Mouse (Mus musculus): ENCODE data around the gene Zfp940.
"Not testable (repeated sequence)": the region's sequence is repeated elsewhere in the genome, so short reads cannot be mapped to it uniquely, and the experiment has no call there.

Gene Zfp940

DNA sequence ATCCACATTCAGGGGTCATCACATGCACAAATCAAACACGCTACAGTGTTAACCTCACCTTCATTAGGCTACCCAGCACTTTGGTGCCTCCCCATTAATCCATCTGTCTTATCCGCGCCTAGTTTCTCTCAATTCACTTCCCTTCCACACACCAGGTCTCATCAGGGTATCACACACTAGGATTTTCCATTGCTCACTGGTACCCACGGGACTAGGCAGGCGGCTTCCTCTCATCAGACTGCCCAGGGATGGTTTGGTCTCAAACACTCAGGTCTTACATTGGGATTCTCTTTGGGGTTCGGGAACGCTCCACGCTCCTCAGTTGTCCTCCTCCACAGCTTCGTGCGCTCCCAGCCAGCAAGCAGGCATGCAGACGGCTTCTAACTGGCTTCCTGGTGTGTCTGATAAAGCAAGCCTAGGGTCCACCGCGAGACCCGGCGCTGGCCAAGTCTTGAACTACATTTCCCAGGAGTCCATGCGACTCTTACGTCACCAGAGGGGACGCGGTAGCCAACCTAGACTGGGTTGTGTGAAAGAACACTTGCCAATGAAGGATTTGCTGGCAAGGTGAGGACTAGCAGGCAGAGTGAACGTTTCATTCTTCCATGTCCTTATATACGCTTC, at the start of gene Zfp940:
TSS of gene Zfp940 (minus strand) at position 451 of the 624 bp plus-strand sequence.
- peak; percentile 90 for DNase-seq

DNA sequence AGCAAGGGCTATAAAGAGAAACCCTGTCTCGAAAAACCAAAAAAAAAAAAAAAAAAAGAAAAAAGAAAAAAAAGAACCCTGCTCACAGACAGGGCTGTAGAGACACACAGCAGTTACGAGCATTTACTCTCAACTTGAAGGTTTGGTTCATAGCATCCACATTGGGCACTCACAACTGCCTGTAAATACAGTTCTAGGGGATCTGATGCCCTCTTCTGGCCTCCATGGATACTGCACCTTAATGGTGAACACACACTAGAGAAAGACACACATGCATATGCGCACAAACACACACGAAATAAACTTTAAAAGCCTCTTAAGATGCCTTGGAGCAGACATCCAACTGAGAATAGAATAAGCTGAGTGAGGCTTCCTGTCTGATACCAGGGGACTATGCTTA, 44.9 kb upstream of the Zfp940 start:
- DNase-seq = no peak

DNA sequence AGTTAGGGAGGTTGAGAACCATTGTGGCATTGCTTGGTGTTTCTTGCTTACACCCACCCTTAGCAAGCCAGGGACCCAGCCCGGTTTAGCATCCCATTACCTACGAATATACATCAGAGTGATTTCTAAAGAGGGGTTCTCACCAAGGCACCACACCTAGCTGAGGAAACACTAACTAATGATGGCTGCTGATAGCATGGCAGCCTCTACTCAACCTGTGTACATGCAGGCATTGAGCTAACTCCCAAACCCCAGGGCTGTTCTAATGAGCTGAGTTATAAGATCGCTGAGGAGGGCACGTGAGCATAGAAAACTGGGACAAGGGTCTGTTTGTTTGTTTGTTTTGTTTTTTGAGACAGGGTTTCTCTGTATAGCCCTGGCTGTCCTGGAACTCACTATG, 39.3 kb upstream of the Zfp940 start:
- DNase-seq = no peak

DNA sequence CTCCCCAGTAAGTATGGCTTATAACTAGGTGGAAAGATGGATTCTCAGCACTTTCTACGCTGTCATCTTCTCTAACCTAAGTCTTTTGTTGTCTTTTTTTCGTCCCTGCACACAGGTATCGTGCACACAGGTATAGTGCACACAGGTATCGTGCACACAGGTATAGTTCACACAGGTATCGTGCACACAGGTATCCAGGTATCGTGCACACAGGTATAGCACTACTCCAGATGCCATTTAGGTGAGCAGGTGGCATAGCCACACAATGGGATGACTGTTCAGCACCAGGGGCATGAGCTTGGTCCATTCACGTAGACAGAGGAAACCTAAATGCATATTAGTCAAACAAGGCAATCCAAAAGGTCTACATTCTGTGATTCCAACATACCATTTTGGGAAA, 37.0 kb upstream of the Zfp940 start:
- no peak for DNase-seq

DNA sequence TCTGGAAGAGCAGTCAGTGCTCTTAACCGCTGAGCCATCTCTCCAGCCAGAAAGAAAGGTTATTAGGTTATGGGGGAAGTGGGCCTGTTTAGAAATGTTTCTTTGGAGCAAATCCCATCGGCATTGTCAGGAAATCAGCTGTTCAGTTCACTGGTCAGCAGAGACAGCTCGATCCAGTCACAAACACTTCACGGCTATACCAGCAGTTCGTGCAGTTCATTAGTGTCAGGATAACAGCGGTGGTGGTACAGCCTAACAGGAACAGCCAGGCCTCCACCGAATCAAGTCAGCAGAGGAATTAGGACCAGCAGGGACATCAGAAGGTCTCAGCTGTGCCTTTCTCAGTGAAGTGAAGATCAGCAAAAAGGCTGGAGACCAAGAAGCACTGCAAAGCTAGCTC, 27.4 kb upstream of the Zfp940 start:
- DNase-seq = no peak

DNA sequence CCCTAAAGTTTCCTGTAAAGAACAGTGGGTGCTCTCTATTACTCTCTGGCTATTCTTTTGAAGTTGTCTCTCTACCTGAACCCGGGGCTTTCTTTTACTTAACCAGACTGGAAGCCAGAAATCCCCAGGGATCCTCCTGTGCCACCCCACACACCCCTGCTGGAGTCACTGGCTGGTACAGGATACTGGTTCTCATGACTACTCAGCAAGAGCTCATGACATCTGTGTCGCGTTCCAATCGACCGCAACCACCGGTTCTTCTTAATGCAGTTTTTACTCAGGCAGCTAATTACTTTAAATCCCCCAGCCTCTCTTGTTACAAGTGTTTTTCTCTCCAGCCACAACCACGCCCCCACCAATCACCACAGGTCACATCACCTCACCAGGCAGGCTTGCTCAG, 26.6 kb upstream of the Zfp940 start:
- DNase-seq = no peak

DNA sequence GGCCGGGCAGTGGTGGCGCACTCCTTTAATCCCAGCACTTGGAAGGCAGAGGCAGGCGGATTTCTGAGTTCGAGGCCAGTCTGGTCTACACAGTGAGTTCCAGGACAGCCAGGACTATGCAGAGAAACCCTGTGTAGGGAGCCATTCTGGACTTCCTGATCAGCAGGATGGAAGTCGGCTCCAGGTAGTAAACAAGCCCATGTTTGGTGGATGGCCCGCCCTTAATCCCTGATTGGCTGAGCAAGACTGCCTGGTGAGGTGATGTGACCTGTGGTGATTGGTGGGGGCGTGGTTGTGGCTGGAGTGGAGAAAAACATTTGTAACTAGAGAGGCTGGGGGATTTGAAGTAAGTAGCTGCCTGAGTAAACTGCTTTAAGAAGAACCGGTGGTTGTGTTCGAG, 24.1 kb upstream of the Zfp940 start:
- not testable (repeated sequence) for DNase-seq

DNA sequence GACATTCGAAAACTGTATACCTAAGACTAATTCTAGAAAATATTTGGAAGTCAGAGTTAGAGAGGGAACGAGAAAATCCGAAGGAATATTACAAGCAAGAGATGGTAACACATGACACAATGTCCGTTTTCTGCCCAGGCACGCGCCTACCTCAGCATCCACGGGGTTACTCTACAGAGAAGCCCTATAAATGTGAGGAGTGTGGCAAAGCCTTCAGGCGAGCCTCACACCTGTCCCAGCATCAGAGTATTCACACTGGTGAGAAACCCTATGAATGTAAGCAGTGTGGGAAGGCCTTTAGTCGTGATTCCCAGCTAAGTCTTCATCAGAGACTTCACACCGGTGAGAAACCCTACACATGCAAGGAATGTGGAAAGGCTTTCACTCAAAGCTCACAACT, 20.8 kb upstream of the Zfp940 start:
- no peak for DNase-seq

DNA sequence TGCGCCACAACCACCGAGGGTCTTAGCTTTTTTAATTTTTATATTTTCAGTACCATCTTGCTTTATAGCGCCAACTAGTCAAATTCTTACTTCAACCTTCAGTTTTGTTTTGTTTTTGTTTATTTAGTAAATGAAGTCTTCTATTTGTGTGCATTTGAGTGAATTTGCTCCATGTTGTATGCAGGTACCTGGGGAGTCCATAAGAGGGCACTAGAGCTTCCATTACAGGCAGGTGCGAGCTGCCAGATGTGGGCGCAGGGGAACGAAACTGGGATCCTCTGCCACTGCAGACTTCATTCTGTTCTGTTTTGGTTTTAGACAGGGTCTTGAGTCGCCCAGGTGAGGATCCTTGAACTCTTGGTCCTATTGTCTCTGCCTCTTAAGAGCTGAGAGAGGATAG, 8.2 kb upstream of the Zfp940 start:
- no peak for DNase-seq

DNA sequence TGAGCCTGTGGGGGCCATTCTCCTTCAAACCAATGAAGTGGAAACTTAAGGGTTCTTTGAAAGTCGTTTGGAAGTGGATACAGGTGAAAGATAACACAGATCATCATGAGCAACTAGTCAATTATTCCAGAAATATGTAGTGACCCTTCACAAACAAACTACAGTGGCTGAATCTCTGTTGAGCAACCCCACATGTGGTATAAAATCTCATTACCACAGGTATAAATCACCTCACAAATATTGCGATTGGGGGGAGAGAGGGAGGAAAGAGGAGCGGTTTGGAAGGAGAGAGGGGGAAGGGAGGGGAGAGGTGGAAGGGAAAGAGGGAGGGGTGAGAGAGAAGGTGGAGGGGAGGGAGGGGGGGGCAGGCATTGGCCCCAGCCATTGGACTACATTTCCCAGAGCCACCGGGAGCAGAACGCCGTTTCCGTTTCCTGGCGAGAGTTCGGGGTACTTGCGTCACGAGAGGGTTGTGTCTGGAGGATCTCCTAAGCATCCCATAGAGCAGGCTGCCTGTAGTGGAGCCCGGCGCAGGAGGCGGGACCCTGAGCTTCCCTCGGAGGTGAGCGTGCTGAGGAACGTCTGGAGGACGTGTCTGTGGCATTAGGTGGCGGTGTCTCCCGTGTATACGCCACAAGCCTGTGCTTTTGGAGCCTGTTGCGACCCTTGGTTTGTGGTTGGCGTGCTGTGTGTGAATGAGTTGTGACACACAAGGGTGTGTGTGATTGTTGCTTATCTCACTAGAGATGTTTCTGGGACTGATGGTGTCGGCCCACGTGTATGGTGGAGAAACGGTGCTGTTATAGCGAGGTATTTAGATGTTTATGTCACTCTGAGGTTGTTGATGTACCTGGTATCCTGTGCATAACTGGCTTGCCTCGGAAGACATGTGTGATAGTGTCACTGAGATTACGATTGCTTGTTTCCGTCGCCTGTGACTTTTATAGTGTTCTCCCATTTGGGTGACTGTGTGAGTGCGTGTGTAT, 6.4 kb upstream of the Zfp940 start, which contains the start of gene Zfp420:
TSS of gene Zfp420 (plus strand) at position 448 of the 986 bp plus-strand sequence.
- peak; percentile 94 for DNase-seq

DNA sequence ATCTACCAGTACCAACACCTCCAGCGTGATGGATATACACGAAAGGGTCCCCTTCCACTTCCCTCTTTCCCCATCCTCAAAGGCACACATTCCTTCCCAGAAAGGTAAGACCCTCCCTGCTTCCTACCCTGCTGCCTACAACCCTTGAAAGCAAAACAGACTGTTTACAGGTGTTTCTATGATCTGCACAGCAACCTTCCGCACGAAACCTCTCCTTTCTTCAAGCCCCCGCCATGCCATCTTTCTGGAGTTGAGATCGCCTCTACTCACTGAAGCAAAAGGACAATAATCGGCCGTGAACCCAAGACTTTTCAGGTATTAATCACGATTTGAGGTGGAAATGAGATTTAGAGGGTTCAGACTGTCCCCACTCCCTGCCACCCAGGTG, 644 bp downstream of the Zfp940 start:
- no peak for DNase-seq

DNA sequence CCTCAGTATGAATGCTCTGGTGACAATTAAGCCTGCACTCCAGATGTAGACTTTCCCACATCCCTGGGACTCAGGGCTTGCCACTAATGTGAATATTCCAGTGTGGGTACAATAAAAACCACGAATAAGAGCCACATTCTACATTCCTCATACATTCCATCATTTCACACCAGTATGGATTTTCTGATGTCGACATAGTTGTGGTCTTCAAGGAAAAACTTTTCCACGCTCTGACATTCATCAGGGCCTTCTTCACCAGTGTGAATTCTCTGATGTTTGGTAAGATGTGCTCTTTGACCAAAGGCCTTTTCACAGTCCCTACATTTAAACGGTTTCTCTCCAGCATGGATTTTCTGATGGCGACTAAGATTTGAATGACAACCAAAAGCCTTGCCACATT, 8.9 kb downstream of the Zfp940 start:
- DNase-seq = no peak

DNA sequence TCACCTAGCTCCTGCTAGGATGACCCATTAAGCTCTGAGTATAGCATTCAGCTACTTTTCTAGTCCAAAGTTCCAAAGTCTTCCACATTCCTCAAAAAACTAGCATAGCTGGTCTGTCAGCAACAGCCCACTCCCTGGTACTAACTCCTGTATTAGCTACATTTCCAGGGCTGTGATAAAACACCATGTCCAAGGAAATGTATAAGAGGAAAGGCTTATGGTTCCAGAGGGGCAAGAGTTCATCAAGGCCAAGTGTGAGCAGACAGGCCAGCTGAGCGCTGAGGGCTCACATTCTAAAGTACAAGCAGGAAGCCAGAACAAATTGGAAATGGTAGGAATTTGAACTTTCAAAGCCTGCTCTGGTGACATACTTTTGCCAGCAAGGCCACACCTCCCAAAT, 11.4 kb downstream of the Zfp940 start:
- no peak for DNase-seq

DNA sequence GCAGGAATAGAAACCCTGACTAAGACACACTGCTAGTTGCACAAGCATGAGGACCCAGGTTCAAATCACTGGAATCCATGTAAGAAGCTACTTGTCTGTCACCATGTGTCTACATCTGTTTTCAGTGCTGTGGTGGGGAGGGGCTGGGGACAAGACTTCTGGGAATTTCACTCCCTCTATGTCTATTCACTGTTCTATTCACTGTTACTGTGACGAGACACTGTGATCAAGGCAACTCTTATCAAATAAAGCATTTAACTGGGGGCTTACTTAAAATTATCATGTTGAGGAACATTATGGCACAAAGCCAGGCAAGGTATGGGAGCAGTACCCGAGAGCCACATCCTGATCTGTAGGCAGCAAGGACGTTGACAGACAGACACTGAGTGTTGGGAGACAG, 14.2 kb downstream of the Zfp940 start:
- DNase-seq = no peak

DNA sequence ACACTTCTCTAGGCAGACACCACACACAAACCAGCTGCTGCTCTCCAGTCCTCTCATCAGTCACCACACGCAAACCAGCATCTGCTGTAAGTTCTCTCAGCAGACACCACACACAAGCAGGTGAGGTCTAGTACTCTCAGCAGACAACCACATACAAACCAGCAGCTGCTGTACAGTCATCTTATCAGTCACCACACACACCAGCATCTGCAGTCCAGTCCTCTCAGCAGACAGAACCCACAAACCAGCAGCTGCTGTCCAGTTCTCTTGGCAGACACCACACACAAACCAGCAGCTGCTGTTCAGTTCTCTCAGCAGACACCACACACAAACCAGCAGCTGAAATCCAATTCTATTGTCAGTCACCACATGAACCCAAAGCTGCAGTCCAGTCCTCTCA, 16.7 kb downstream of the Zfp940 start:
- no peak for DNase-seq

DNA sequence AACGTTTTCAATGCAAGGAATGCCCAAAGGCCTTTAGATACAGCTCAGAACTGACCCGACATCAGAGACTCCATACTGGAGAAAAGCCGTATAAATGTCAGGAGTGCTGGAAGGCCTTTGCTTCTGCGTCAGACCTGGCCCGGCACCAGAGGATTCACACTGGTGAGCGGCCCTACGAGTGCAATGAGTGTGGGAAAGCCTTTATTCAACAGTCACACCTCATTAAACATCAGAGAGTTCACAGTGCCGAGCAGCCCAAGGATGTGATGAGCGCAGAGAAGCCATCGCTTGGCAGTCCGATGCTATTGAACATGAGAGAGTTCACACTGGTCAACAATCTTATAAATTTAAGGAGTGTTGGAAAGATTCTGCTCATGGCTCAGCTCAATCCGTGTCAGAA, 23.7 kb downstream of the Zfp940 start:
- no peak for DNase-seq

DNA sequence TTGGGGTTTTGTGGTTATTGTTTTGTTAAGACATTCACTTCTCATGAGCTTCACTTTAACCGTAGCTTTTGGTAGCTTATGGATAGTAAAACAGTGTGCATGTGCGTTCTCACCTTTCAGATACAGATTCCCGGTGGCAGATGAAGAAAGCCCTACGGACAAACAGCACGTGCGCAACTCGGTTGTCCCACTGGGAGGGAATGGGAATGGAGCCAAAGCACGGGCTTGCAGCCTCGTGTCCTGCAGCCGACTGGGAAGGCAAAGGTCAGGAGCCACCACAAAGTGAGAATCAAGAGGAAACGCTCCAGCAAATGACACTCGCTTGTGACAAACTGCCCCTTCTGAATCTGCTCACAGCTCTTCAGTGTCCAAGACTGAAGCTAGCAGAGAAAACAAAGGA, 25.5 kb downstream of the Zfp940 start:
- DNase-seq = no peak

DNA sequence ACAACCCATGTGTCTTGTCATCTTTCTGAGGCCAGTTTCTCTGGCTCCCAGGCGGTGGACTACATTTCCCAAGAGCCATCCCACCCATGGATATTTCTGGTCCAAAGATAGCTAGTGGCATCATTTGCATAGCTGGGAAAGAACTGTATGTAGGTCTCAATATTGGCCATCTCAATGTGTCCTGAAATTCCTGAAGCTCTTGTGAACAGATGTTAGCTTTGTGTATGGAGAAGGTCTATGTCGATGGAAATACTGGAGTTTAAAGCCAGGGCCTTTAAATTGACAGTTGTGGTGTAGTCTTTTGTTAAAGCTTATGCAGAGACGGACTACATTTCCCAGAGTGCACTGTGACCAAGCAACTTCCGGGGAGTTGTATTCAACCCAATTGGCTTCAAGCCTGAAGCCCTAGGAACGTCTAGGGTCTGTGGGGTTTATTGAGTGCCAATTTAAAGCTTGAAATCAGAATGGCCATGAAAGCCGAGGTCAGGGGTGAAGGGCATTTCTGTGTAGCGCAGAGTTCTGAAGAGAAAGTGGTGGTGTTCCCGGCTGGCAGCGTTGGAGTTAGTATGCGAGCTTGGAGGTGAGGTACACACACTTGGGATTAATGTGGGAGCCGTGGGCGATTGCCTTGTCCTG, 34.7 kb downstream of the Zfp940 start:
- DNase-seq = peak; percentile 83

DNA sequence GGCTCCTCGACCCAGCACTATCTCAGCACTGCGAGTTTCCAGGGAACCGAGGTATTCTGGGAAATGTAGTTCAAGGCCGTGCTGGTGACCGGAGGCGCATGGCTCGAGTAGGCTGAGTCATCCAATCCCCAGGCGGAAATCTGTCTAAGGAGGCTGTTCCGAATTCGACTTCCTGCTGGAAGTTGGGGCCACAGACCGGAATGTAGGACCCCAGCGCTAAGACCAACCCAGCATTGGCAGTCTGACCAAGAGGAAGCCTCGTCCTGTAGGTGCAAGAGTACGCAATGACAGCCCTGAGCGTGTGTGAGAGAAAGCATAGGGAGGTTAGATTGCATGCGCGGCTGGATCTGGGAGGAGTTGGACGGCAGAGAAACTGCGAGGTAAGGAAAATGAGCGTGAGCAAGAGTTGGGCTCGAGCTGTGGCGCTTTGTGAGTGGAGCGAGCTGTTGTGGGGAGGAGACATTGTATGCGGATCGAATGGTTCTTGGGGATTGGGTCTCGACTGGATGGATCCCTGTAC, 37.5 kb downstream of the Zfp940 start, which contains the start of gene Zfp790:
TSS of gene Zfp790 (plus strand) at position 205 of the 520 bp plus-strand sequence.
- DNase-seq = peak; percentile 96

DNA sequence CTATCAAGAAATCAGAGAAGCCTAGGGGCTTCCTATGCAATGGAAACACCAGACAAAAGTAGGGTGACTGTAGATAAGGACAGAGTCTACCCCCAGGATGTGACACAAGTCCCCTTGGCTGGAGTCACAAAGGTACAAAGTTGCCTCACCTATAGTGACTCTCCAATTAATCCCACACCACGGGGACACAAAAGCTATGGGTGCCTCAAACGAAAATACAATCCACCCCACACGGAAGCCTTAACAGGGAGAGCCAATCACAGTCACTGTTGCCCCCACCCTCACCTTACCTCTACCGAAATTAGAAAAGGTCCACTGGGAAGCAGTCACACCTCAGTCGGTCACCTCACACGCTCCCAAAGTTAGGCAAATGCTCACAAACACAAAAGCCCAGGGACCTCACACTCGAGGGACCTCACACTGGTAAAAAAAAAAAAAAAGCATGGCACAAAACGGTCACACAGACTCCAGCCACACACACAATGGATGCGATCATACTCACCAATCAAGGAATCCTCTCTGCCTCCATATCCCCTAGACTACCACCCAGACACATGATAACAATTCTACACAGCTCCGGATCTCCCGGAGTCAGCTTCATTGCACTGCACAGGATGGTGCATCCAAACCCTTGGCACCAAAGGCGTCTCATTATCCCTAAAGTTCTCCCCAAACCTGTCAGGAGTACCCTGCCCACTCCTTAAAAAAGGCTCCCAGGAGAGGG, 38.2 kb downstream of the Zfp940 start:
- no peak for DNase-seq

DNA sequence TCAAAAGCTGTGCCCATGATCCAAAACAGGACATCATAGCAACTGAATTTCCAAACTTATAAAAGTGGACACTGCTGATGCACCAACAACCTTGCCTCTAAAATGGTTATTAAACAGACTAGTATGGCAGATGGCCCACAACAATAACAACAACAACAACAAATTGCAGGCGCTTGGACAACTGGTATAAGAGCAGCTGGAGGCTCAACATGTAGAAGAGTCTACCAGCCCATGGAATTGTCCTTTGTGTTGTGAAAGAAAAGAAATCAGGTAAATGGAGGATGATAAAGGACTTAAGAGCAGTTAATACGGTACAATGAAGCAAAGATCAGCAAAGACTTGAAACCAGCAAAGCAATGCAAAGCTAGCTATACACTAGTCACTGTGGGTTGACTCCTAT, 39.1 kb downstream of the Zfp940 start:
- DNase-seq = no peak

DNA sequence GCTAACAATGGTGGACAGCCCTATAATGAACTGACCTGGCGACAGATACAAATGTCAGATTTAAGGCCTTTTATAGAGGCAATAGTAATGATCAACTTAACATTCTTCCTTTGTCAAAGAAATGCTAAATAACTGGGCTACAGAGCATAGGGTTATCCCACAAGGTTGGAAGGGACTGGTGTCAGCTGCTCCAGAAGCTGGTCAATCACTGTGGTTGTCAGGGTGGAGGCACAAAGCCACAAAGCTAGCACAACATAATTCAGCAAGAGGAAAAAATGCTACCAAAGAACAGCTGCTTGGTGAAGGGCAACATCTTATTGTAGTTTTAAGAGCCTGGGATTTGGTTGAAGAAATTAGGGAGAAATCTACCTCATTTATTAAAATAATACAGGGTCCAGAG, 41.2 kb downstream of the Zfp940 start:
- DNase-seq = no peak

DNA sequence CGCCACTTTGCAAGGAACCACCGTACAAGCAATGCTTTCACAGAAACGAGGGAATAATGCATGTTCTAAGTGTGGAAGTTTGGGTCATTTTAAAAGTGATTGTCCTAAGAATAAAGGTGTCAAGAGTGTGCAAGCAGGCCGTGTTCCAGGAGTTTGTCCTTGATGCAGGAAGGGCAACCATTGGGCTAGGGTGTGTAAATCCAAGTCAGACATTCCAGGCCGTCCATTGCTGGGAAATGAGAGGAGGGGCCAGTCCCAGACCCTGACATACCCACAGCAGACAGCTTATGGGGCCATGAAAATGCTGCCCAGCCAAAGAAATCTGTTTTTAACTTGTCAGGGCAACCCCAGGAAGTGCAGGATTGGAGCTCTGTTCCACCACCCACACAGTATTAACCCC, 46.4 kb downstream of the Zfp940 start:
- DNase-seq = no peak
